Mouse (Mus musculus) layer of hippocampus, adult 11-12 months (tissue): ENCODE data around the gene Olfr128.
"Not testable (repeated sequence)": the region's sequence is repeated elsewhere in the genome, so short reads cannot be mapped to it uniquely, and the experiment has no call there.

Source experiments
- DNase-seq: peaks from one replicate; pipeline ENCODE4 v3.0.0; 2022; ENCODE audit warnings: low spot score

Olfr128 gene

DNA sequence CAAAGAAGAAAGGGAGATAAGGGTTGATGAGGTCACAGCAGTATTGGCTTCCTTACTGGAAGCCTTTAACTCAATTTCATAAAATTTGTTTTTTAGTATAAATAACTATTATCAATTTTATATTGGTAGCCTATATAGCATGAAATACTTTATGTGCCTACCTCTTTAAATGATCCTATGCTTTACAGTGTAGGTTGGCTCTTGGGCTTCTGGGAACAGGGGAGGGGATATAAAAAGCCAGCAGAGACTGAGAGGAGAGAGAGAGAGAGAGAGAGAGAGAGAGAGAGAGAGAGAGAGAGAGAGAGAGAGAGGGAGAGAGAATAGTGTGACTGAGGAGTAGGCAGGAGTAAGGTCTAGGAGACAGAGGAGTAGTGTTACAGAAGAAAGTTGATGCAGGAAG, at the start of gene Olfr128:
Gene Olfr128, plus strand, starts transcription at position 301 of the 400 bp plus-strand sequence.
- no peak for DNase-seq

DNA sequence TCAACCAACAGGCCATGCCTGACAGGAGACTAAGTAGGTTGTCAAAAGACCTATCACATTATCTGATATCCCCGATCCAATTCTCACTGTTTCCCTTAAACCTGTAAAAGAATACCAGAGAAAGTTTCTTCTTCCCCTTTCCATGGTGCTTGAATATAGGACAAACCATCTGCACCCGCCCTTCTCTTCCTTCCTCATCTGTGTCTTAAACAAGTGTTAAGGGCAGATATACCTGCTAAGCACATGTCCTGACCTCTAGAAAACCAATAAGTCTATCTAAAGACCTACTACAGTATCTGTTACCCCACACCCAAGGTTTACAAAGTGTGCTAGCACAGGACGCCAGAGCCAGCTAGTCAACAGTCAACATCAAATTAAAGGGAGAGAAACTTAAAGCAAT, 46.5 kb upstream of the Olfr128 start:
- no peak for DNase-seq

DNA sequence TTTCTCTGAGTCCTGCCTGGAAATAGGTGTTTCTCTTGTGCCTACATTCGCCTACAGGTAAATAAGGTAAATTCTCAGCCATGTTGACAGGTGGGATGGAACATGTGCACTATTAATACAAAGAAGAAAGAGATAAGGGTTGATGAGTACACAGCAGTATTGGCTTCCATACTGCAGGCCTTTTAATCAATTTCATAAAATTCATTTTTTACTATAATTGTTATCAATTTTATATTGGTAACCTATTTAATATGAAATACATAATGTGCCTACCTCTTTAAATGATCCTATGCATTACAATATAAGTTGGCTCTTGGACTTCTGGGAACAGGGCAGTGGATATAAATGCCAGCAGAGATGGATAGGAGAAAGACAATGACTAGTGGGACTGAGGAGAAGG, 20.2 kb upstream of the Olfr128 start, which contains the start of gene Olfr127:
Gene Olfr127, plus strand, starts transcription at position 301 of the 400 bp plus-strand sequence.
- no peak for DNase-seq

DNA sequence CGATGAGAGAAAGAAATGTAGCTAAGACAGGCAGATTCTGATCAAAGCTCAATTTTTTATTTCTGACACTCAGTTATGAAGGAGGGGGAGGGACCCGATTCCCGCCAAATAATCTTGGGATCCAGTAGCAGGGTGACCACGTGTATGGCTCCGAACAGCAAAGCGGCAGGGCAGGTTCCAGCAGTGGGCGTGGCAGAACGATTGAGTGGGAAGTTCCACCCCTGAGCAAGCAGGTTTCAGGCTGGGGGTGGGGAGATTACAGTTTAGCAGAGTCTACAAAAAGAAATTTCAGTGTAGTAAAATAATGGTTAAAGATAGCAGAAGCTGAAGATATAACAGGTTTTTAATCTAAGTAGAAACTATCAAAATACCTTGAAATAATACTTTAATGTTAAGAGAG, 13.5 kb upstream of the Olfr128 start:
- not testable (repeated sequence) for DNase-seq

DNA sequence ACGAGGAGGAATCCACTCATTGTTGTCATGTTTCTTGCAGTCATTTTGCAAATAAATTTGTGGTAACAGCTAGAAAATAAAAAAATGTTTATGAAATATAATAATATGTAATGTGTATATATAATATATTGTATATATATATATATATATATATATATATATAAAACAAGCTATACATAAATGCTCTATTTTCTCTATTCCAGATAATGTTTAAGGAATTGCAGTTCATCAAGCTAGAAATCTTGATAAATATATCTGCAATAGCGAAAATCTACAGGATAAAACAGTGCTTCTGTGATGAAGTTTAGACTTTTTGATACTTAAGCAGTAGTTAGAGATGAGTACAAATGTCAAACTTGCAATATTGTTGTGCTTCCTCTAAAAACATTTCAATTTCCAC, 32.6 kb downstream of the Olfr128 start, which contains the start of gene Olfr761:
Gene Olfr761, minus strand, starts transcription at position 101 of the 400 bp plus-strand sequence.
- DNase-seq: no peak

DNA sequence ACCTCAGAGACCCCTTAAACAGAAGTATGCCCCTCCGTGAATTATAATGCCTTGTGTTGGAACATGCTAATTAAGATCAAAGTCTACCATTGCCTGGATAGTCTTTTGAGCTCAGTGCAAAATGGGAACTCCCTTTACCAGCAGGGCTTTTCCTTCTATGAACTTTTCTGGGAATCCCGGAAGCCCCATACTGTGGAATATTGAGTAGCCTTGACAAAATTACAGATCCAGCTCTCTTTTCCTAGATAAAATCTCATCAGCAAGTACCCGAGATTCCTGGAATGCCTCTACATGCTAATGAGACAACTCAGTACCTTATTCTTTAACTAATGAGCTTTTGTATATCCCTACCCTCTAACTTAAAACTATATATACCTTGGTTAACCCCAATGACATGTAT, 53.2 kb downstream of the Olfr128 start:
- DNase-seq: no peak
